ENCODE assay signal across 28 mouse cellular contexts in the genomic region with DNA sequence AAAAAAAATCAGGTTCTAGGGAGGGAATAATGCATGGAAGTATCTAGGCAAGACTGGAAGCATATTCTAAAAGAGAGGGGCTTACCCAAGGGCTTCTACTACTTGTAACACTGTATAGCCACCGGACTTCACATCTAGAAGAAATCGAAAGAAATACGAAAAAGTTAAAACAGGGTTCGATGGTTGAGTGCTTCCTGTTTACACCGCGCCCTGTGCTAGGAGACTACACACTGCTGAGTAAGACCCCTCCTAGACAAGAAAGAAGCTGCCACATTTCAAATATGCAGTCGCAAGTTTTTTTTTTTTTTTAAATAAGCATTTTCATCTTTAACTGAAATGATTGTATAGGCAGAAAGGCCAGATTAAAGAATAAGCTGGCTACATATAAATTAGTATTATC. TPM values are rescaled to one million over a fixed set of nuclear protein-coding genes. Genes with fewer than 3 reads are reported as not detected.
DNase-seq lines count a peak whose midpoint lies in the region; ATAC-seq and TF ChIP-seq lines count a peak whose summit lies in the region.
"Had no signal": no experiment of that assay in that cellular context is flagged by ENCODE, and none has a peak within 500 bp of the region (broad histone marks: within the 10 kb centered on the region; RNA-seq: fewer than 3 reads in every experiment).

No protein-coding gene starts in this region.

- WGBS in lung, adult 2 months, result 79% methylated on average over 7 of the region's 7 CpGs

- peak; percentile 18 for DNase-seq in thymus, postnatal 14 days
- no peak for DNase-seq in thymus, adult 18-20 months
- peak; percentile 40 for DNase-seq in CD4-positive, CD25-positive, alpha-beta regulatory T cell, adult 2 months (ENCODE audit: low read depth, low spot score)
- DNase-seq in T-cell, adult 2 months (ENCODE audit: low spot score), result peak; percentile 30
- no peak for DNase-seq in cerebellum, postnatal 10 days
- no peak for DNase-seq in cerebellum, adult 9-11 months
- DNase-seq in lung, adult 2 months, result no peak
- DNase-seq: adrenal gland, postnatal 10 days; adrenal gland, postnatal 36 days; cerebellum, adult 18-20 months; cerebellum, adult 9-10 months; cerebellum, postnatal 36 days; embryo, embryonic 11 days; gastrocnemius, postnatal 25 days; heart, adult 18-20 months; heart, postnatal 10 days; heart, postnatal 36 days had no signal

- peak; percentile 70 for ATAC-seq in inflammation-experienced regulatory T-cells, adult 6 months
- ATAC-seq: forebrain, embryonic 15.5 days; hindbrain, embryonic 16.5 days had no signal

- no peak overlapping the region for H3K4me3 ChIP-seq in lung, adult 2 months (replicated peaks; ENCODE audit: extremely low read depth, low read depth, low read length)
- H3K4me3 ChIP-seq: embryonic facial prominence, embryonic 10.5 days; embryonic facial prominence, embryonic 13.5 days; erythroblast, embryonic 14.5 days; forebrain, embryonic 12.5 days; forebrain, embryonic 15.5 days; heart, embryonic 12.5 days; heart, embryonic 15.5 days; hindbrain, embryonic 10.5 days; hindbrain, embryonic 13.5 days had no signal

- H3K4me1 ChIP-seq in lung, adult 2 months (ENCODE audit: control insufficient read depth, insufficient read depth, low read length), result no peaks in the 10 kb centered on the region
- H3K4me1 ChIP-seq: heart, embryonic 15.5 days had no signal

- TF ChIP-seq POLR2A in lung, adult 2 months (IDR thresholded peaks at IDR 0.05; ENCODE audit: borderline replicate concordance, extremely low read depth, low read depth, low read length), result no peak

- TF ChIP-seq CTCF in lung, adult 2 months (IDR thresholded peaks at IDR 0.05; ENCODE audit: insufficient read depth, low read length), result no peak

RNA-seq across cellular contexts. Expression of gene Mms19, which starts 11.3 kb away (rescaled TPM):
- polyA plus RNA-seq in inflammation-experienced regulatory T-cells, adult 6 months (2017; shearing (Covaris generic)), result 10 to 100 TPM; 58.6 to 97.5 (median 79.2) TPM
- 53.7 and 57.0 TPM in 2 replicates for polyA plus RNA-seq in lung, adult 2 months (2012; rRNA removed)

RNA-seq across cellular contexts. Expression of gene Ubtd1, which starts 11.9 kb away (rescaled TPM):
- 1 to 10 TPM; 1.1 to 4.7 (median 3.9) TPM for polyA plus RNA-seq in inflammation-experienced regulatory T-cells, adult 6 months (2017; shearing (Covaris generic))
- 26.0 and 31.7 TPM in 2 replicates for polyA plus RNA-seq in lung, adult 2 months (2012; rRNA removed)

RNA-seq across cellular contexts. Expression of gene Zdhhc16, which starts 36.3 kb away (rescaled TPM):
- 10 to 100 TPM; 38.4 to 48.4 (median 43.2) TPM for polyA plus RNA-seq in inflammation-experienced regulatory T-cells, adult 6 months (2017; shearing (Covaris generic))
- polyA plus RNA-seq in lung, adult 2 months (2012; rRNA removed), result 67.4 and 91.5 TPM in 2 replicates

RNA-seq across cellular contexts. Expression of gene Exosc1, which starts 36.4 kb away (rescaled TPM):
- polyA plus RNA-seq in inflammation-experienced regulatory T-cells, adult 6 months (2017; shearing (Covaris generic)), result 10 to 100 TPM; 66.9 to 92.2 (median 92.1) TPM
- 12.2 and 16.0 TPM in 2 replicates for polyA plus RNA-seq in lung, adult 2 months (2012; rRNA removed)

RNA-seq across cellular contexts. Expression of gene Pgam1, which starts 57.9 kb away (rescaled TPM):
- polyA plus RNA-seq in inflammation-experienced regulatory T-cells, adult 6 months (2017; shearing (Covaris generic)), result 10 to 100 TPM; 52.3 to 81.2 (median 59.2) TPM
- 123 and 169 TPM in 2 replicates for polyA plus RNA-seq in lung, adult 2 months (2012; rRNA removed)

Comparison
In these comparisons a context has a peak if more than half of its experiments do, and no peak if none do; other contexts are left out.
1. DNase-seq: peak in thymus, postnatal 14 days (single experiment), CD4-positive, CD25-positive, alpha-beta regulatory T cell, adult 2 months (single experiment) and T-cell, adult 2 months (single experiment); none in thymus, adult 18-20 months (0 of 2), cerebellum, postnatal 10 days (0 of 2), cerebellum, adult 9-11 months (single experiment) and lung, adult 2 months (single experiment).